Comparison of ENCODE assay signal across 10 mouse cellular contexts in genomic region chr7:134773761-134774415, GRCm38 (mm10).
DNase-seq lines count a peak whose midpoint lies in the region; ATAC-seq and TF ChIP-seq lines count a peak whose summit lies in the region.
"Had no signal": no experiment of that assay in that cellular context is flagged by ENCODE, and none has a peak within 500 bp of the region (broad histone marks: within the 10 kb centered on the region; RNA-seq: fewer than 3 reads in every experiment).

No protein-coding gene starts in this region.

- H3K27me3 ChIP-seq in forebrain, embryonic 13.5 days = no peaks in the 10 kb centered on the region
- no peaks in the 10 kb centered on the region for H3K27me3 ChIP-seq in midbrain, embryonic 14.5 days (ENCODE audit: control insufficient read depth, insufficient read depth, low read length)
- no peaks in the 10 kb centered on the region for H3K27me3 ChIP-seq in liver, embryonic 12.5 days (replicated peaks)

- ATAC-seq in forebrain, embryonic 13.5 days = peak; percentile 34
- ATAC-seq in midbrain, embryonic 14.5 days (ENCODE audit: low FRiP score, low TSS enrichment) = peak; percentile 43; the same call in 1 of the 2 replicates
- no peak for ATAC-seq in liver, embryonic 12.5 days
- ATAC-seq: inflammation-experienced regulatory T-cells, adult 6 months had no signal

- 73% methylated on average over 6 of the region's 6 CpGs for WGBS in forebrain, embryonic 13.5 days
- WGBS in midbrain, embryonic 14.5 days = 77% methylated on average over 6 of the region's 6 CpGs
- 61% methylated on average over 6 of the region's 6 CpGs for WGBS in liver, embryonic 12.5 days (ENCODE audit: insufficient replicate concordance)

- peaks cover 43% of the 10 kb centered on the region for H3K4me1 ChIP-seq in forebrain, embryonic 13.5 days
- peaks cover 31% of the 10 kb centered on the region for H3K4me1 ChIP-seq in midbrain, embryonic 14.5 days (ENCODE audit: control insufficient read depth, insufficient read depth, low read length)
- H3K4me1 ChIP-seq in liver, embryonic 12.5 days = no peaks in the 10 kb centered on the region
- H3K4me1 ChIP-seq: limb, embryonic 10.5 days had no signal

- no peaks in the 10 kb centered on the region for H3K9me3 ChIP-seq in forebrain, embryonic 13.5 days (replicated peaks)
- no peaks in the 10 kb centered on the region for H3K9me3 ChIP-seq in midbrain, embryonic 14.5 days (ENCODE audit: control insufficient read depth, low read length)
- no peaks in the 10 kb centered on the region for H3K9me3 ChIP-seq in liver, embryonic 12.5 days (replicated peaks)
- H3K9me3 ChIP-seq: limb, embryonic 10.5 days had no signal

- no peak overlapping the region for H3K4me3 ChIP-seq in layer of hippocampus, adult 2 months
- no peak overlapping the region for H3K4me3 ChIP-seq in forebrain, embryonic 13.5 days
- no peak overlapping the region for H3K4me3 ChIP-seq in midbrain, embryonic 14.5 days (replicated peaks; ENCODE audit: low read depth, low read length)
- no peak overlapping the region for H3K4me3 ChIP-seq in liver, embryonic 12.5 days
- H3K4me3 ChIP-seq: limb, embryonic 10.5 days had no signal

- H3K36me3 ChIP-seq in forebrain, embryonic 13.5 days (ENCODE audit: poor library complexity, severe bottlenecking) = peaks cover 8% of the 10 kb centered on the region
- no peaks in the 10 kb centered on the region for H3K36me3 ChIP-seq in midbrain, embryonic 14.5 days (ENCODE audit: control insufficient read depth, insufficient read depth, low read length)
- H3K36me3 ChIP-seq in liver, embryonic 12.5 days = peaks cover 38% of the 10 kb centered on the region

- no peak for DNase-seq in layer of hippocampus, adult 2 months (ENCODE audit: low spot score in 2 of 2)
- no peak for DNase-seq in layer of hippocampus, postnatal 14 days (ENCODE audit: low spot score in 2 of 2)
- DNase-seq in Muller cell, postnatal 12 days (ENCODE audit: inconsistent ontology term) = peak; percentile 80
- DNase-seq in midbrain, embryonic 14.5 days = peak; percentile 19
- DNase-seq in heart, adult 9 months (ENCODE audit: low spot score in 2 of 2) = no peak
- no peak for DNase-seq in heart, adult 18-20 months

- peak overlapping the region; percentile 42 for H3K4me2 ChIP-seq in forebrain, embryonic 13.5 days
- H3K4me2 ChIP-seq in midbrain, embryonic 14.5 days (ENCODE audit: low read length) = peak overlapping the region; percentile 37
- H3K4me2 ChIP-seq in liver, embryonic 12.5 days = no peak overlapping the region

- H3K27ac ChIP-seq in layer of hippocampus, adult 2 months = peak overlapping the region; percentile 15
- peak overlapping the region; percentile 77 for H3K27ac ChIP-seq in forebrain, embryonic 13.5 days
- H3K27ac ChIP-seq in midbrain, embryonic 14.5 days (replicated peaks; ENCODE audit: low read depth, low read length) = peak overlapping the region; percentile 71
- no peak overlapping the region for H3K27ac ChIP-seq in liver, embryonic 12.5 days
- H3K27ac ChIP-seq: limb, embryonic 10.5 days had no signal

- no peak for TF ChIP-seq CTCF in layer of hippocampus, adult 2 months (conservative IDR thresholded peaks at IDR 0.05)

- no peak overlapping the region for H3K9ac ChIP-seq in forebrain, embryonic 13.5 days
- no peak overlapping the region for H3K9ac ChIP-seq in midbrain, embryonic 14.5 days (replicated peaks; ENCODE audit: low read length)
- H3K9ac ChIP-seq in liver, embryonic 12.5 days = no peak overlapping the region

Comparison
In these comparisons a context has a peak if more than half of its experiments do, and no peak if none do; other contexts are left out.
1. DNase-seq: peak in Muller cell, postnatal 12 days (single experiment) and midbrain, embryonic 14.5 days (single experiment); none in layer of hippocampus, adult 2 months (0 of 2), layer of hippocampus, postnatal 14 days (0 of 2), heart, adult 9 months (0 of 2) and heart, adult 18-20 months (0 of 2).